Mouse (Mus musculus) stomach, embryonic 14.5 days (tissue): ENCODE results near the gene Foxred2. TPM values are rescaled to one million over a fixed set of nuclear protein-coding genes. Genes with fewer than 3 reads are reported as not detected.
A peak's percentile ranks its signal among the peaks of the same experiment; 100 is the strongest.

Experiments used
- ATAC-seq: fragments of 200-750 bp; cut with Nextera tagmentation; 2 replicates; pipeline ENCODE4 v1.8.0; 2017; ENCODE audit warnings: low read depth, moderate TSS enrichment; ENCODE audit not compliant: insufficient number of reproducible peaks, insufficient read depth, low FRiP score
- H3K27ac ChIP-seq: fragments of 300-500 bp; sonication (generic); 2 replicates; pipeline ENCODE4 v1.5.1; 2014; ENCODE audit warnings: mild to moderate bottlenecking, low read length, moderate library complexity, mixed read lengths
- H3K27me3 ChIP-seq: fragments of 300-500 bp; sonication (generic); 2 replicates; pipeline ENCODE4 v1.6.1; 2014; ENCODE audit warnings: low read length, control low read depth, mixed read lengths; ENCODE audit not compliant: control insufficient read depth, insufficient read depth
- H3K36me3 ChIP-seq: fragments of 300-500 bp; sonication (generic); 2 replicates; pipeline ENCODE4 v1.6.1; 2014; ENCODE audit warnings: mild to moderate bottlenecking, control low read depth, low read length, moderate library complexity, mixed read lengths; ENCODE audit not compliant: control insufficient read depth, insufficient read depth
- H3K4me1 ChIP-seq: fragments of 300-500 bp; sonication (generic); 2 replicates; pipeline ENCODE4 v1.6.1; 2014; ENCODE audit warnings: low read length, control low read depth, mixed read lengths; ENCODE audit not compliant: control insufficient read depth, insufficient read depth
- H3K4me2 ChIP-seq: fragments of 300-500 bp; sonication (generic); replicated peaks from 2 replicates; pipeline ENCODE4 v1.6.1; 2014; ENCODE audit warnings: low read depth, low read length, control low read depth
- H3K4me3 ChIP-seq: fragments of 300-500 bp; sonication (generic); 2 replicates; pipeline ENCODE4 v1.5.1; 2014; ENCODE audit warnings: low read depth, low read length, control low read depth
- H3K9ac ChIP-seq: fragments of 300-500 bp; sonication (generic); replicated peaks from 2 replicates; pipeline ENCODE4 v1.6.1; 2014; ENCODE audit warnings: low read depth, mild to moderate bottlenecking, control low read depth, low read length, moderate library complexity, mixed read lengths
- H3K9me3 ChIP-seq: fragments of 300-500 bp; sonication (generic); 2 replicates; pipeline ENCODE4 v1.6.1; 2016; ENCODE audit warnings: low read depth, low read length, control low read depth; ENCODE audit not compliant: control insufficient read depth
- WGBS: fragments of 180-500 bp; shearing (Covaris S2); extraction: QIAGEN DNeasy Blood & Tissue Kit; methylation state at CpG from one replicate; pipeline ENCODE4 v1.1.7; 2014; 5-methylcytosine and 5-hydroxymethylcytosine counted together
- polyA plus RNA-seq: library from polyadenylated mRNA; unstranded; fragments of >200 nt; fragmentation: Nextera tagmentation; extraction: Ambion mirVana; gene quantifications from 2 replicates; pipeline ENCODE4 v1.2.1, GENCODE M21; 2014

The Foxred2 gene
- polyA plus RNA-seq, 1 experiment from 2014 or later, result 3.3 TPM

- H3K36me3 ChIP-seq, result no peaks in the 10 kb centered on the region
- no peak overlapping the region for H3K9ac ChIP-seq
- no peak for ATAC-seq
- no peak overlapping the region for H3K4me3 ChIP-seq
- WGBS, result 64% methylated on average over 3 of the region's 3 CpGs
- H3K9me3 ChIP-seq, result no peaks in the 10 kb centered on the region
- no peak overlapping the region for H3K27ac ChIP-seq
- no peak overlapping the region for H3K4me2 ChIP-seq
- no peaks in the 10 kb centered on the region for H3K4me1 ChIP-seq
- no peaks in the 10 kb centered on the region for H3K27me3 ChIP-seq
Measured at GRCm38 (mm10) chr15:77977663-77978062, 21.1 kb upstream of the Foxred2 start.

DNA sequence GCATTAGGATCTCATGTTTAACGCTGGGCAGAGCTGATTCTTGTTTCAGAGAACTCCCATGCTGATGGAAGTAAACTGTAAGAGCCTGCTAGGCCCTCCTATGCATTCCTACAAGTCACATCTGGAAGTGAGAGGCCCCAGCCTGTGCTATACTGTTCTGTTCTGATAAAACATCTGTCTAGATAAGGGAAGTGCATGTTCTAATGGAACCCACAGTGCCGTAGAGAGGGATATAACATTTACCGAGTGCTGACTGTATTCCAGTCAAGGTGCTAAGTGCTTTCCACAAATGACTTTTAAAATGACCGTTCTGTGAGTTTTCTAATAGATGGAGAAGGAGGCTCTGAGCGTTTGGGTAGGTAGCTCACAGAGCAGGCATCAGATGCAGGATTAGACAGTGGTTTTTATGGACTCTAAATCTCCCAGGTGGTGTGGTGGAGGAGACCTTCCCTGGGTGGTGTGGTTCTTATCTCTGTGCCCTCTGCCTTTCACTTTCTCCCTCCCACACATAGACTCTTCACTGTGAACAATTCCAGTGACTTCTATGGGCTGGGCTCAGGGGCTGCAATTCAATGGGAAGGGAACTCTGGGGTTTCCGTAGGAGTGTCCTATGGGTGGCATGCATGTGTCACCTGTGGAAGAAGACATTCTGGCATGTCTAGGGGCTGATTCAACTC lies 17.8 kb upstream of the Foxred2 start:
- no peak for ATAC-seq
- no peak overlapping the region for H3K4me3 ChIP-seq
- WGBS, result 64% methylated on average over 6 of the region's 6 CpGs
- peaks cover 2% of the 10 kb centered on the region; the same call in 1 of the 2 replicates for H3K4me1 ChIP-seq
- H3K9me3 ChIP-seq, result no peaks in the 10 kb centered on the region
- no peak overlapping the region for H3K4me2 ChIP-seq
- no peaks in the 10 kb centered on the region for H3K27me3 ChIP-seq
- H3K36me3 ChIP-seq, result no peaks in the 10 kb centered on the region
- no peak overlapping the region for H3K9ac ChIP-seq
- H3K27ac ChIP-seq, result no peak overlapping the region

GRCm38 (mm10) chr15:77970470-77971292 lies 14.2 kb upstream of the Foxred2 start, which contains the start of gene Eif3d:
Eif3d (minus strand) TSS chr15:77970813.
- Histone ChIP-seq H3K4me2 (peak within 1 kb of the TSS; percentile 95), H3K36me3 (peaks cover 26% of the 10 kb centered on the region), H3K27me3 (no peaks in the 10 kb centered on the region), H3K9me3 (no peaks in the 10 kb centered on the region), H3K4me1 (peaks cover 8% of the 10 kb centered on the region; the same call in 1 of the 2 replicates), H3K27ac (peak within 1 kb of the TSS; percentile 98), H3K4me3 (peak within 1 kb of the TSS; percentile 58), H3K9ac (peak within 1 kb of the TSS; percentile 81)
- under 1% methylated on average over 72 of the region's 72 CpGs for WGBS
- peak; percentile 90 for ATAC-seq

- Histone ChIP-seq H3K4me2 (peak overlapping the region; percentile 95), H3K9ac (peak overlapping the region; percentile 79), H3K36me3 (peaks cover 33% of the 10 kb centered on the region), H3K27ac (peak overlapping the region; percentile 98), H3K4me3 (peak overlapping the region; percentile 58), H3K9me3 (no peaks in the 10 kb centered on the region), H3K27me3 (no peaks in the 10 kb centered on the region), H3K4me1 (peaks cover 8% of the 10 kb centered on the region; the same call in 1 of the 2 replicates)
- WGBS, result 2% methylated on average over 15 of the region's 15 CpGs
- ATAC-seq, result peak; percentile 30; the same call in 1 of the 2 replicates
Measured at GRCm38 (mm10) chr15:77969940-77970469, 13.5 kb upstream of the Foxred2 start.

GRCm38 (mm10) chr15:77965117-77965528 lies 8.6 kb upstream of the Foxred2 start:
- H3K4me1 ChIP-seq, result peaks cover 8% of the 10 kb centered on the region; the same call in 1 of the 2 replicates
- H3K9me3 ChIP-seq, result no peaks in the 10 kb centered on the region
- H3K4me2 ChIP-seq, result no peak overlapping the region
- peaks cover 81% of the 10 kb centered on the region for H3K36me3 ChIP-seq
- H3K4me3 ChIP-seq, result no peak overlapping the region
- H3K27ac ChIP-seq, result no peak overlapping the region
- H3K27me3 ChIP-seq, result no peaks in the 10 kb centered on the region
- no peak; the same call in 1 of the 2 replicates for ATAC-seq
- H3K9ac ChIP-seq, result no peak overlapping the region
- 76% methylated on average over 9 of the region's 9 CpGs for WGBS

GRCm38 (mm10) chr15:77962447-77962846 lies 5.9 kb upstream of the Foxred2 start:
- no peaks in the 10 kb centered on the region for H3K9me3 ChIP-seq
- no peaks in the 10 kb centered on the region for H3K4me1 ChIP-seq
- H3K9ac ChIP-seq, result no peak overlapping the region
- H3K4me2 ChIP-seq, result no peak overlapping the region
- ATAC-seq, result no peak
- H3K4me3 ChIP-seq, result no peak overlapping the region
- H3K27me3 ChIP-seq, result no peaks in the 10 kb centered on the region
- WGBS, result 97% methylated on average over 5 of the region's 5 CpGs
- H3K36me3 ChIP-seq, result peaks cover 88% of the 10 kb centered on the region
- H3K27ac ChIP-seq, result no peak overlapping the region

DNA sequence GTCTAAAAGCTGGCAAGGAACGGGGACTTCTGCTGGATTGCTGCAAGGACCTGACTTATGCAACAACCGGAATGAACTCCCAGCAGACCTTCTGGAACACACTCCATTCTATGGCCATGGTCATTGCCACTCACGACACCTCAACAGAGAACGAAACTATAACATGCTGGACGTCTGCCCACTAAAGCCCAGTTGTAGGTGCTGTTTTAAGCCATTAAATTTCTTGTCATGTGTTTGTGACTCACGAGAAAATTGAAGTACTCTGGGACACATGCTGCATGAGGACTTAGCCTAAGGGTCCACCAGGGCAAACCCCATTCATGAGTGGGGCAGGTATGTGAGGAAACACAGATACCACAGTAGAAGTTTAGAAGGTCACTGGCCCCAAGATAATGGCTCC lies 4.2 kb upstream of the Foxred2 start:
- no peak overlapping the region for H3K9ac ChIP-seq
- no peak overlapping the region for H3K4me2 ChIP-seq
- no peak overlapping the region for H3K4me3 ChIP-seq
- H3K4me1 ChIP-seq, result peaks cover 5% of the 10 kb centered on the region; the same call in 1 of the 2 replicates
- H3K36me3 ChIP-seq, result peaks cover 71% of the 10 kb centered on the region
- WGBS, result 91% methylated on average over 6 of the region's 6 CpGs
- H3K27me3 ChIP-seq, result 0 out of 2 replicates have a peak, but pooled peaks cover 4% of the 10 kb centered on the region
- H3K27ac ChIP-seq, result no peak overlapping the region
- H3K9me3 ChIP-seq, result no peaks in the 10 kb centered on the region
- no peak for ATAC-seq

DNA sequence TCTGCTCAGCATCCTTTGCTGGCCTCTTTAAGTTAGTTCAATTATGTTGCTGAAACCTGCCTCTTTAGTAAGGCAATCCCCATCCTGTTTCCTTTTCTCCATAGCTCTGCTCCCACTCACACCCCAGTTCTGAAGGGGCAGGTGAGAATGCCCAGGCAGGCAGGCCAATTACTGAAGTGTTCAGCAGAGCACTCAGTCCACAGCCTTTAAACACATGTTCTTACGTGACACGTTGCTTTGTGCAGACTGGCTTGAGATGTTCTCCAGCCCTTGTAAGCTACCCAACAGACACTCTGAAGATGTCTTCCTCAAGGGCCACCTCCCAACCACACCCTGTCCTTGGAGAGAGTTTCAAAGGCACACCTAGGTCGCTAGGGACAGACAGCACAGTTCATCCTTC lies 1.5 kb upstream of the Foxred2 start:
- H3K27me3 ChIP-seq, result 0 out of 2 replicates have a peak, but pooled peaks cover 6% of the 10 kb centered on the region
- peaks cover 5% of the 10 kb centered on the region; the same call in 1 of the 2 replicates for H3K4me1 ChIP-seq
- 58% methylated on average over 3 of the region's 3 CpGs for WGBS
- H3K36me3 ChIP-seq, result peaks cover 45% of the 10 kb centered on the region
- H3K4me2 ChIP-seq, result no peak overlapping the region
- no peak overlapping the region for H3K27ac ChIP-seq
- no peak overlapping the region for H3K4me3 ChIP-seq
- no peak for ATAC-seq
- no peaks in the 10 kb centered on the region for H3K9me3 ChIP-seq
- H3K9ac ChIP-seq, result no peak overlapping the region
